Mouse (Mus musculus): ENCODE measurements around the gene Agrn. TPM values are rescaled to one million over a fixed set of nuclear protein-coding genes. Genes with fewer than 3 reads are reported as not detected.

The Agrn gene
- total and polyA plus RNA-seq, 3 experiments = 24.3 to 50.4 (median 26.9) TPM

DNA sequence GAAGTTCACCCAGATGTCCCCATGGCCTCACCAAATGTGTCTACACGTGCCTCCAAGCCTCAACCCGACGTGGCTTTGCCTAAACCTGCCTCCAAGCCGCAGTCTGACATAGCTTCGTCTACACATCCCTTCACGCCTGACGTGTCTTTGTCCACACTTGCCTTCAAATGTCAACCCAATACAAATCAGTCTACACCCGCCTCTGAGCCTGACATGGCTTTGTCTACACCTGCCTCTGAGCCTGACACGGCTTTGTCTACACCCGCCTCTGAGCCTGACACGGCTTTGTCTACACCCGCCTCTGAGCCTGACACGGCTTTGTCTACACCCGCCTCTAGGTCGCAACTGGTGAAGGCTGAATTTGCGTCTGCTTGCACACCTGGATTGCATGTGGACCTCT lies 20.6 kb upstream of the Agrn start:
- Histone ChIP-seq H3K4me3 (peak overlapping the region; percentile 51), H3K9ac (ENCODE audit: low read depth, low read length) (peak overlapping the region; percentile 55)
- 57% methylated on average over 16 of the region's 16 CpGs for WGBS

DNA sequence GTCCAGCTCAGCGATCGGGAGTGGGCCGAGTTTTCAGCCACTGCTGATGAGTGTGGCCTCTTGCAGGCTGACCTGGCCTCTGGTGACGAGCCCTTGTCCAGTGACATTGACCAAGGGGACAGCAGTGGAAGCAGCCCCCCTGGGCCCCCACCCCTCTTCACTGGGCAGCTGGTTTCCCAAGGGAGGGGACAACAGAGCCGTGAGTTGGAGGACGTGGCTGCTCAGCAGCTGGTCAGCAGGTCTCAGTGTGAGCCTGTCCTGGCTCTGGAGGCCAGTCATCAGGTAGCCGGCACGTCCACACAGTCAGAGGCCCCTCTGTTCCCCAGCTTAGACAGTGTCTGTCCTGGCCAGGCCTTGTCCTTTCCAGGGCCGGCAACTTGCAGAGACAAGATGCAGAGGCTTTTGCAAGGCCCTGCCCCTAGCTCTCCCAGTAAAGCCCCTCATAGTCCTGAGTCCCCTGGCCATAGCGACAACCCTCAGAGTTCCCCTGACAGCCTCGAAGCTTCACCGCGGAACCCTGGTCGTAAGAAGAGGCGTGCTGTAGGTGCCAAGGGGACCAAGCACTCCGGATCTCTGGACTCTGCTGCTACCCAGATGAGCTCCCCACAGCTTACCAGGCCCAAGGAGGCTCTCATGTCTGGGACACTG lies 19.9 kb upstream of the Agrn start:
- no peaks in the 10 kb centered on the region for H3K4me1 ChIP-seq (ENCODE audit: control insufficient read depth, insufficient read depth, low read length)
- TF ChIP-seq POLR2A (IDR thresholded peaks at IDR 0.05; ENCODE audit: insufficient read depth, low read depth, low read length) = peak; percentile 69; the same call in 1 of the 2 replicates
- TF ChIP-seq EP300 (IDR thresholded peaks at IDR 0.05; ENCODE audit: insufficient read depth, low read depth, low read length) = 0 out of 2 replicates have a peak, but pooled peaks have one; percentile 14
- TF ChIP-seq CTCF (IDR thresholded peaks at IDR 0.05) = no peak
- H3K36me3 ChIP-seq (ENCODE audit: control insufficient read depth, insufficient read depth, low read length) = 0 out of 2 replicates have a peak, but pooled peaks cover 2% of the 10 kb centered on the region
- WGBS = 55% methylated on average over 16 of the region's 16 CpGs
- H3K79me2 ChIP-seq (replicated peaks; ENCODE audit: control insufficient read depth, insufficient read depth, low read length) = no peaks in the 10 kb centered on the region
- intact Hi-C loops (cut with DNase I) = loop anchor here (5.0 kb wide), 1 partner anchor 45 kb away; no protein-coding TSS in a partner anchor
- H3K9ac ChIP-seq (ENCODE audit: low read depth, low read length) = peak overlapping the region; percentile 57
- DNase-seq = peak; percentile 48 to 61
- H3K27me3 ChIP-seq (ENCODE audit: control insufficient read depth, insufficient read depth, low read length) = no peaks in the 10 kb centered on the region
- peak overlapping the region; percentile 51 for H3K4me3 ChIP-seq
- H3K27ac ChIP-seq = peak overlapping the region; percentile 93

More for the DNA sequence above, 20.6 kb upstream of the Agrn start:
- intact Hi-C loops (cut with DNase I) = loop anchor here (5.0 kb wide), 1 partner anchor 46 kb away; no protein-coding TSS in a partner anchor
- H3K27ac ChIP-seq = peak overlapping the region; percentile 93
- TF ChIP-seq POLR2A (IDR thresholded peaks at IDR 0.05; ENCODE audit: insufficient read depth, low read depth, low read length) = 0 out of 2 replicates have a peak, but pooled peaks have one; percentile 21
- no peak for TF ChIP-seq CTCF (IDR thresholded peaks at IDR 0.05)
- DNase-seq = peak; percentile 38 to 57
- H3K79me2 ChIP-seq (replicated peaks; ENCODE audit: control insufficient read depth, insufficient read depth, low read length) = no peaks in the 10 kb centered on the region
- H3K4me1 ChIP-seq (ENCODE audit: control insufficient read depth, insufficient read depth, low read length) = no peaks in the 10 kb centered on the region
- H3K36me3 ChIP-seq (ENCODE audit: control insufficient read depth, insufficient read depth, low read length) = 0 out of 2 replicates have a peak, but pooled peaks cover 2% of the 10 kb centered on the region
- H3K27me3 ChIP-seq (ENCODE audit: control insufficient read depth, insufficient read depth, low read length) = no peaks in the 10 kb centered on the region

DNA sequence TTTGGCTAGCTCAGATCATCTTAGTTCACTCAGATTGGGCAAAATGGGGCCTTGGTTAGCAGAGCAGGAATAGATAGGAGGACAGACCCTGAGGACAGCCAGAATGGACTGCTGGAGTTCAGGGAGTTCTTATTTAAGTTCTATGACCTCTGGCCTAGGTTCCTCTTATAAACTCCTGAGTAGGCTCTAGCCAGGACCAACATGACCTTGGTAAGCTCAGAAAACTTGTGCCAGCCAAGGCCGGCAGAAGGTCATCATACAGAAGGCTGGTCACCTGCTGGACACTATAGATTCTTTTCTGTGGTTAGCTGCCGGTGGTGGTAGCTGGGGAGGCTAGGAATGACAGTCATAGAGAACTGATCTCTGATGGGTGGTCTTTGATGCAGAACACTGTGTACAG lies 18.9 kb upstream of the Agrn start:
- intact Hi-C loops (cut with DNase I) = loop anchor here (5.0 kb wide), 1 partner anchor 44 kb away; no protein-coding TSS in a partner anchor
- H3K27ac ChIP-seq = peak overlapping the region; percentile 93
- 0 out of 2 replicates have a peak, but pooled peaks cover 2% of the 10 kb centered on the region for H3K36me3 ChIP-seq (ENCODE audit: control insufficient read depth, insufficient read depth, low read length)
- H3K4me3 ChIP-seq = peak overlapping the region; percentile 51
- no peak for TF ChIP-seq EP300 (IDR thresholded peaks at IDR 0.05; ENCODE audit: insufficient read depth, low read depth, low read length)
- TF ChIP-seq POLR2A (IDR thresholded peaks at IDR 0.05; ENCODE audit: insufficient read depth, low read depth, low read length) = no peak
- no peak for TF ChIP-seq CTCF (IDR thresholded peaks at IDR 0.05)
- no peak for DNase-seq
- peak overlapping the region; percentile 66 for H3K9ac ChIP-seq (ENCODE audit: low read depth, low read length)
- 54% methylated on average over 2 of the region's 2 CpGs for WGBS
- no peaks in the 10 kb centered on the region for H3K27me3 ChIP-seq (ENCODE audit: control insufficient read depth, insufficient read depth, low read length)
- H3K4me1 ChIP-seq (ENCODE audit: control insufficient read depth, insufficient read depth, low read length) = no peaks in the 10 kb centered on the region
- no peaks in the 10 kb centered on the region for H3K79me2 ChIP-seq (replicated peaks; ENCODE audit: control insufficient read depth, insufficient read depth, low read length)

DNA sequence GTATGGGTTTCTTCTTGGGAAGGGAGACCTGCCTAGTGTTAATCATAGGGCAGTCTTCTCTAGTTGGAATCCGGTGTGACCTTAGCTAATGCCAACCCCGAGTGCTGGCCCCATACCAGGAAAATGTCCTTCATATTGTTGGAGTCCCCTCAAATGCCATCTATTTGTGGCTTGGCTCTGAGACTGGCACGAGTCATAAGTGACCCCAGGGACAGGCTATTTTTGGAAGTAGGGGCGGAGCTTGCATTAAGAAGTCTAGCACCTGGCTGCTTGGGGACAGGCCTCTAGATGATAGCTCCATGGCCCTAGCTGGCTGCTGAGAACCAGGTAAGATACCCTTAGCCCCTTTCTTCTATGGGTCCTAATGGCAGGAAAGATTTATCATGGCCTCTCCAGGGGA lies 18.4 kb upstream of the Agrn start, which contains the start of gene Perm1:
TSS of gene Perm1 (plus strand) at position 220 of the 400 bp plus-strand sequence.
- DNase-seq = peak; percentile 69 to 82
- Histone ChIP-seq H3K9ac (ENCODE audit: low read depth, low read length) (peak within 1 kb of the TSS; percentile 66), H3K27ac (peak within 1 kb of the TSS; percentile 93), H3K36me3 (ENCODE audit: control insufficient read depth, insufficient read depth, low read length) (no peaks in the 10 kb centered on the region), H3K27me3 (ENCODE audit: control insufficient read depth, insufficient read depth, low read length) (no peaks in the 10 kb centered on the region), H3K4me1 (ENCODE audit: control insufficient read depth, insufficient read depth, low read length) (no peaks in the 10 kb centered on the region), H3K4me3 (peak within 1 kb of the TSS; percentile 51), H3K79me2 (replicated peaks; ENCODE audit: control insufficient read depth, insufficient read depth, low read length) (no peaks in the 10 kb centered on the region)
- peak; percentile 91 for TF ChIP-seq POLR2A (IDR thresholded peaks at IDR 0.05; ENCODE audit: insufficient read depth, low read depth, low read length)
- TF ChIP-seq CTCF (IDR thresholded peaks at IDR 0.05) = no peak
- TF ChIP-seq EP300 (IDR thresholded peaks at IDR 0.05; ENCODE audit: insufficient read depth, low read depth, low read length) = peak; percentile 91; the same call in 1 of the 2 replicates
- WGBS = 39% methylated on average over 4 of the region's 4 CpGs
- intact Hi-C loops (cut with DNase I) = loop anchor here (5.0 kb wide), 1 partner anchor 43 kb away; no protein-coding TSS in a partner anchor

DNA sequence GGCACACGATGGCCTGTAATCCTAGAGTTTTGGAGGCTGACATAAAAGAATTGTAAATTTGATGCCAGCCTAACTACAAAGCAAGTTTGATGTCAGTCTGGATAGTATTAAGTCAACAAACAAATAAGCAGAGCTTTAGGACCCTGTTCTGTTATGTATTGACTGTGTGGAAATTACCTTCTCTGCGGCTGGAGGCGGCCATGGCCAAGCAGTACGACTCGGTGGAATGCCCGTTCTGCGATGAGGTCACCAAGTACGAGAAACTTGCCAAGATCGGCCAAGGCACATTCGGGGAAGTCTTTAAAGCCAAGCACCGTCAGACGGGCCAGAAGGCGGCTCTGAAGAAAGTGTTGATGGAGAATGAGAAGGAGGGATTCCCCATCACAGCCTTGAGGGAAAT lies 15.8 kb upstream of the Agrn start:
- Histone ChIP-seq H3K27me3 (ENCODE audit: control insufficient read depth, insufficient read depth, low read length) (no peaks in the 10 kb centered on the region), H3K9ac (ENCODE audit: low read depth, low read length) (no peak overlapping the region), H3K79me2 (replicated peaks; ENCODE audit: control insufficient read depth, insufficient read depth, low read length) (no peaks in the 10 kb centered on the region), H3K27ac (no peak overlapping the region), H3K4me1 (ENCODE audit: control insufficient read depth, insufficient read depth, low read length) (no peaks in the 10 kb centered on the region), H3K4me3 (no peak overlapping the region), H3K36me3 (ENCODE audit: control insufficient read depth, insufficient read depth, low read length) (no peaks in the 10 kb centered on the region)
- no peak for DNase-seq
- 90% methylated on average over 13 of the region's 13 CpGs for WGBS
- TF ChIP-seq EP300 (IDR thresholded peaks at IDR 0.05; ENCODE audit: insufficient read depth, low read depth, low read length) = no peak
- no peak for TF ChIP-seq POLR2A (IDR thresholded peaks at IDR 0.05; ENCODE audit: insufficient read depth, low read depth, low read length)
- TF ChIP-seq CTCF (IDR thresholded peaks at IDR 0.05) = no peak
- intact Hi-C loops (cut with DNase I) = no loop called here
